Mouse (Mus musculus): ENCODE data around the gene Wdr83.

The Wdr83 gene

GRCm38 (mm10) chr8:85033867-85034266 lies 47.2 kb downstream of the Wdr83 start:
- peak; percentile 64 for DNase-seq

GRCm38 (mm10) chr8:85032622-85033311 lies 48.3 kb downstream of the Wdr83 start:
- DNase-seq = no peak

GRCm38 (mm10) chr8:85029271-85029670 lies 51.8 kb downstream of the Wdr83 start:
- no peak for DNase-seq

GRCm38 (mm10) chr8:85027922-85028321 lies 53.2 kb downstream of the Wdr83 start:
- DNase-seq = no peak

DNA sequence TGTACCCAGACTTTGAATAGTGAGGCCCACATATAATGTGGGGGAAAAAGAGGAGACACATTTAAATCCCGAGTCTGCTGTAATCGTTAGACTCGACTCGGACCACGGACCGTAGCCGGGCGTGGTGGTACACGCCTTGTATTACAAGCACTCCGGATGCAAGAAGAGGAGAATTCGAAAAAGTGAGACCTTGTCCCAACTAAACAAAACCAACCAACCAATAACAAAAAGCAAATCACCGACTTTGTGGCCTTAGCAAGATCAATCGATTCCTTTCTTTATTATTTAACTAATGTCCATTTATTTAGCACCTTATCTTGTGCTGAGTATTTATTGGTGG lies 53.6 kb downstream of the Wdr83 start:
- DNase-seq = peak; percentile 19

GRCm38 (mm10) chr8:85026670-85027515 lies 54.2 kb downstream of the Wdr83 start, which contains the start of gene Trir:
Gene Trir (plus strand): TSS chr8:85026823.
- DNase-seq = peak; percentile 99

- peak; percentile 95 for DNase-seq
Observed at GRCm38 (mm10) chr8:85025098-85025932, 55.8 kb downstream of the Wdr83 start, which contains the start of gene Asna1. Gene Asna1 (minus strand): TSS chr8:85025281.

Data from lung, postnatal 36 days (tissue).